Mouse (Mus musculus): ENCODE results near the gene 2310003L06Rik.

Gene 2310003L06Rik

GRCm38 (mm10) chr5:87969201-87969600, at the start of gene 2310003L06Rik, which contains the start of gene Gm28434:
Gene 2310003L06Rik (plus strand): TSS chr5:87969459.
Gene Gm28434 (plus strand): TSS chr5:87969517.
- Histone ChIP-seq H3K27me3 (ENCODE audit: control insufficient read depth, insufficient read depth, low read length, poor library complexity, severe bottlenecking) (no peaks in the 10 kb centered on the region), H3K36me3 (ENCODE audit: control insufficient read depth, insufficient read depth, low read length, poor library complexity, severe bottlenecking) (no peaks in the 10 kb centered on the region)
- no peak for DNase-seq (ENCODE audit: low read depth, low spot score)

GRCm38 (mm10) chr5:87925372-87925771, 43.9 kb upstream of the 2310003L06Rik start, which contains the start of gene Csn3:
Gene Csn3 (plus strand): TSS chr5:87925579.
- Histone ChIP-seq H3K27me3 (ENCODE audit: control insufficient read depth, insufficient read depth, low read length, poor library complexity, severe bottlenecking) (no peaks in the 10 kb centered on the region), H3K36me3 (ENCODE audit: control insufficient read depth, insufficient read depth, low read length, poor library complexity, severe bottlenecking) (no peaks in the 10 kb centered on the region)
- no peak for DNase-seq (ENCODE audit: low read depth, low spot score)

- DNase-seq (ENCODE audit: low read depth, low spot score) = no peak
- Histone ChIP-seq H3K36me3 (ENCODE audit: control insufficient read depth, insufficient read depth, low read length, poor library complexity, severe bottlenecking) (no peaks in the 10 kb centered on the region), H3K27me3 (ENCODE audit: control insufficient read depth, insufficient read depth, low read length, poor library complexity, severe bottlenecking) (no peaks in the 10 kb centered on the region)
Measured at GRCm38 (mm10) chr5:87931603-87932002, 37.7 kb upstream of the 2310003L06Rik start.

GRCm38 (mm10) chr5:87940752-87941151, 28.5 kb upstream of the 2310003L06Rik start:
- Histone ChIP-seq H3K36me3 (ENCODE audit: control insufficient read depth, insufficient read depth, low read length, poor library complexity, severe bottlenecking) (no peaks in the 10 kb centered on the region), H3K27me3 (ENCODE audit: control insufficient read depth, insufficient read depth, low read length, poor library complexity, severe bottlenecking) (no peaks in the 10 kb centered on the region)
- DNase-seq (ENCODE audit: low read depth, low spot score) = no peak

- no peaks in the 10 kb centered on the region for H3K27me3 ChIP-seq (ENCODE audit: control insufficient read depth, insufficient read depth, low read length, poor library complexity, severe bottlenecking)
- no peak for DNase-seq (ENCODE audit: low read depth, low spot score)
- H3K36me3 ChIP-seq (ENCODE audit: control insufficient read depth, insufficient read depth, low read length, poor library complexity, severe bottlenecking) = no peaks in the 10 kb centered on the region
Measured at GRCm38 (mm10) chr5:87942515-87942914, 26.7 kb upstream of the 2310003L06Rik start.

GRCm38 (mm10) chr5:87951836-87952235, 17.4 kb upstream of the 2310003L06Rik start:
- Histone ChIP-seq H3K27me3 (ENCODE audit: control insufficient read depth, insufficient read depth, low read length, poor library complexity, severe bottlenecking) (no peaks in the 10 kb centered on the region), H3K36me3 (ENCODE audit: control insufficient read depth, insufficient read depth, low read length, poor library complexity, severe bottlenecking) (no peaks in the 10 kb centered on the region)
- no peak for DNase-seq (ENCODE audit: low read depth, low spot score)

GRCm38 (mm10) chr5:87979139-87979538, 9.9 kb downstream of the 2310003L06Rik start, which contains the start of gene Cabs1:
Gene Cabs1 (plus strand): TSS chr5:87979439.
- no peak for DNase-seq (ENCODE audit: low read depth, low spot score)
- H3K27me3 ChIP-seq (ENCODE audit: control insufficient read depth, insufficient read depth, low read length, poor library complexity, severe bottlenecking) = no peaks in the 10 kb centered on the region
- H3K36me3 ChIP-seq (ENCODE audit: control insufficient read depth, insufficient read depth, low read length, poor library complexity, severe bottlenecking) = no peaks in the 10 kb centered on the region

- no peak for DNase-seq (ENCODE audit: low read depth, low spot score)
- H3K27me3 ChIP-seq (ENCODE audit: control insufficient read depth, insufficient read depth, low read length, poor library complexity, severe bottlenecking) = no peaks in the 10 kb centered on the region
- no peaks in the 10 kb centered on the region for H3K36me3 ChIP-seq (ENCODE audit: control insufficient read depth, insufficient read depth, low read length, poor library complexity, severe bottlenecking)
Measured at GRCm38 (mm10) chr5:87982468-87983214, 13.4 kb downstream of the 2310003L06Rik start.

GRCm38 (mm10) chr5:88002249-88002648, 33.0 kb downstream of the 2310003L06Rik start, which contains the start of gene Smr3a:
Gene Smr3a (plus strand): TSS chr5:88002549.
- no peaks in the 10 kb centered on the region for H3K27me3 ChIP-seq (ENCODE audit: control insufficient read depth, insufficient read depth, low read length, poor library complexity, severe bottlenecking)
- DNase-seq (ENCODE audit: low read depth, low spot score) = no peak
- H3K36me3 ChIP-seq (ENCODE audit: control insufficient read depth, insufficient read depth, low read length, poor library complexity, severe bottlenecking) = no peaks in the 10 kb centered on the region

- no peaks in the 10 kb centered on the region for H3K27me3 ChIP-seq (ENCODE audit: control insufficient read depth, insufficient read depth, low read length, poor library complexity, severe bottlenecking)
- no peak for DNase-seq (ENCODE audit: low read depth, low spot score)
- no peaks in the 10 kb centered on the region for H3K36me3 ChIP-seq (ENCODE audit: control insufficient read depth, insufficient read depth, low read length, poor library complexity, severe bottlenecking)
Measured at GRCm38 (mm10) chr5:88005241-88005640, 36.0 kb downstream of the 2310003L06Rik start.

Measured in splenic B cell, adult 2 months (primary cell).